Mouse (Mus musculus) hindbrain, embryonic 15.5 days (tissue): Measurements from ENCODE around the gene Nampt. TPM values are rescaled to one million over a fixed set of nuclear protein-coding genes. Genes with fewer than 3 reads are reported as not detected.

ENCODE experiments used
- ATAC-seq: fragments of 200-750 bp; cut with Nextera tagmentation; 2 replicates; pipeline ENCODE4 v1.8.0; 2017; ENCODE audit warnings: low read depth, moderate number of reproducible peaks, moderate TSS enrichment; ENCODE audit not compliant: low FRiP score
- H3K27ac ChIP-seq: fragments of 300-500 bp; sonication (generic); replicated peaks from 2 replicates; pipeline ENCODE4 v1.5.1; 2015; ENCODE audit warnings: mild to moderate bottlenecking, inconsistent platforms
- H3K27me3 ChIP-seq: fragments of 300-500 bp; sonication (generic); 2 replicates; pipeline ENCODE4 v1.6.1; 2015; ENCODE audit warnings: control low read depth, inconsistent platforms
- H3K36me3 ChIP-seq: fragments of 300-500 bp; sonication (generic); 2 replicates; pipeline ENCODE4 v1.6.1; 2015; ENCODE audit warnings: control low read depth, inconsistent platforms
- H3K4me1 ChIP-seq: fragments of 300-500 bp; sonication (generic); replicated peaks from 2 replicates; pipeline ENCODE4 v1.6.1; 2015; ENCODE audit warnings: control low read depth, inconsistent platforms
- H3K4me2 ChIP-seq: fragments of 300-500 bp; sonication (generic); 2 replicates; pipeline ENCODE4 v1.6.1; 2015; ENCODE audit warnings: moderate library complexity, mild to moderate bottlenecking, inconsistent platforms
- H3K4me3 ChIP-seq: fragments of 300-500 bp; sonication (generic); 2 replicates; pipeline ENCODE4 v1.5.1; 2015; ENCODE audit warnings: mild to moderate bottlenecking, inconsistent platforms
- H3K9ac ChIP-seq: fragments of 300-500 bp; sonication (generic); 2 replicates; pipeline ENCODE4 v1.6.1; 2015; ENCODE audit warnings: inconsistent platforms
- H3K9me3 ChIP-seq: fragments of 300-500 bp; sonication (generic); 2 replicates; pipeline ENCODE4 v1.6.1; 2016; ENCODE audit warnings: control low read depth, inconsistent platforms
- WGBS: fragments of 180-500 bp; shearing (Covaris S2); methylation state at CpG from one replicate; pipeline ENCODE4 v1.1.7; 2015; 5-methylcytosine and 5-hydroxymethylcytosine counted together
- polyA plus RNA-seq: library from polyadenylated mRNA; unstranded; fragments of >200 nt; fragmentation: Nextera tagmentation; extraction: Ambion mirVana; gene quantifications from 2 replicates; pipeline ENCODE4 v1.2.1, GENCODE M21; 2015

The Nampt gene
- polyA plus RNA-seq, 1 experiment from 2014 or later = 31.1 TPM

- Histone ChIP-seq H3K4me2 (no peak overlapping the region), H3K4me1 (no peaks in the 10 kb centered on the region), H3K9me3 (no peaks in the 10 kb centered on the region), H3K27ac (no peak overlapping the region), H3K4me3 (no peak overlapping the region), H3K27me3 (no peaks in the 10 kb centered on the region), H3K36me3 (peaks cover 20% of the 10 kb centered on the region), H3K9ac (no peak overlapping the region)
- ATAC-seq = no peak
- WGBS = 91% methylated on average over 5 of the region's 5 CpGs
Observed at GRCm38 (mm10) chr12:32853757-32854156, 34.4 kb downstream of the Nampt start.

- Histone ChIP-seq H3K9ac (no peak overlapping the region), H3K36me3 (peaks cover 14% of the 10 kb centered on the region), H3K4me3 (no peak overlapping the region), H3K27me3 (no peaks in the 10 kb centered on the region), H3K4me1 (no peaks in the 10 kb centered on the region), H3K27ac (no peak overlapping the region), H3K4me2 (no peak overlapping the region), H3K9me3 (no peaks in the 10 kb centered on the region)
- WGBS = 87% methylated on average over 6 of the region's 6 CpGs
- ATAC-seq = no peak
Observed at GRCm38 (mm10) chr12:32854866-32855265, 35.5 kb downstream of the Nampt start.

GRCm38 (mm10) chr12:32855398-32855797 is 36.1 kb downstream of the Nampt start:
- H3K9ac ChIP-seq = no peak overlapping the region
- H3K36me3 ChIP-seq = peaks cover 11% of the 10 kb centered on the region
- H3K4me1 ChIP-seq = no peaks in the 10 kb centered on the region
- ATAC-seq = no peak
- H3K27ac ChIP-seq = no peak overlapping the region
- no peak overlapping the region for H3K4me3 ChIP-seq
- H3K4me2 ChIP-seq = no peak overlapping the region
- no peaks in the 10 kb centered on the region for H3K27me3 ChIP-seq
- H3K9me3 ChIP-seq = no peaks in the 10 kb centered on the region
- WGBS = 90% methylated on average over 4 of the region's 4 CpGs

- H3K4me3 ChIP-seq = no peak overlapping the region
- no peaks in the 10 kb centered on the region for H3K27me3 ChIP-seq
- no peak for ATAC-seq
- H3K4me2 ChIP-seq = no peak overlapping the region
- no peaks in the 10 kb centered on the region for H3K4me1 ChIP-seq
- 91% methylated on average over 14 of the region's 14 CpGs for WGBS
- H3K36me3 ChIP-seq = peaks cover 6% of the 10 kb centered on the region
- H3K9ac ChIP-seq = no peak overlapping the region
- no peaks in the 10 kb centered on the region for H3K9me3 ChIP-seq
- no peak overlapping the region for H3K27ac ChIP-seq
Observed at GRCm38 (mm10) chr12:32856707-32857511, 37.6 kb downstream of the Nampt start.

GRCm38 (mm10) chr12:32858444-32858843 is 39.1 kb downstream of the Nampt start:
- Histone ChIP-seq H3K27me3 (no peaks in the 10 kb centered on the region), H3K4me1 (no peaks in the 10 kb centered on the region), H3K4me2 (no peak overlapping the region), H3K9ac (no peak overlapping the region), H3K36me3 (peaks cover 4% of the 10 kb centered on the region), H3K9me3 (no peaks in the 10 kb centered on the region), H3K27ac (no peak overlapping the region), H3K4me3 (no peak overlapping the region)
- 78% methylated on average over 1 of the region's 1 CpGs for WGBS
- no peak for ATAC-seq

- Histone ChIP-seq H3K4me3 (no peak overlapping the region), H3K9ac (no peak overlapping the region), H3K4me2 (no peak overlapping the region), H3K4me1 (no peaks in the 10 kb centered on the region), H3K36me3 (no peaks in the 10 kb centered on the region), H3K27ac (no peak overlapping the region), H3K27me3 (no peaks in the 10 kb centered on the region), H3K9me3 (no peaks in the 10 kb centered on the region)
- 93% methylated on average over 5 of the region's 5 CpGs for WGBS
- no peak for ATAC-seq
Observed at GRCm38 (mm10) chr12:32860820-32861219, 41.5 kb downstream of the Nampt start.

- no peak for ATAC-seq
- Histone ChIP-seq H3K36me3 (no peaks in the 10 kb centered on the region), H3K4me2 (no peak overlapping the region), H3K9ac (no peak overlapping the region), H3K9me3 (no peaks in the 10 kb centered on the region), H3K4me1 (no peaks in the 10 kb centered on the region), H3K4me3 (no peak overlapping the region), H3K27ac (no peak overlapping the region), H3K27me3 (no peaks in the 10 kb centered on the region)
- 82% methylated on average over 5 of the region's 5 CpGs for WGBS
Observed at GRCm38 (mm10) chr12:32870815-32871214, 51.5 kb downstream of the Nampt start.

- peaks cover 8% of the 10 kb centered on the region; the same call in 1 of the 2 replicates for H3K4me1 ChIP-seq
- H3K27me3 ChIP-seq = no peaks in the 10 kb centered on the region
- no peaks in the 10 kb centered on the region for H3K36me3 ChIP-seq
- H3K9me3 ChIP-seq = no peaks in the 10 kb centered on the region
- H3K4me3 ChIP-seq = no peak overlapping the region
- peak overlapping the region; percentile 38 for H3K27ac ChIP-seq
- no peak overlapping the region for H3K4me2 ChIP-seq
- no peak overlapping the region for H3K9ac ChIP-seq
- ATAC-seq = peak; percentile 52; the same call in 1 of the 2 replicates
- WGBS = 75% methylated on average over 9 of the region's 9 CpGs
Observed at GRCm38 (mm10) chr12:32877500-32877899, 58.2 kb downstream of the Nampt start.

- H3K36me3 ChIP-seq = no peaks in the 10 kb centered on the region
- 47% methylated on average over 11 of the region's 11 CpGs for WGBS
- H3K27ac ChIP-seq = peak overlapping the region; percentile 42
- H3K9me3 ChIP-seq = no peaks in the 10 kb centered on the region
- peak; percentile 91 for ATAC-seq
- no peak overlapping the region for H3K4me2 ChIP-seq
- H3K27me3 ChIP-seq = no peaks in the 10 kb centered on the region
- H3K4me3 ChIP-seq = no peak overlapping the region
- no peak overlapping the region for H3K9ac ChIP-seq
- H3K4me1 ChIP-seq = peaks cover 8% of the 10 kb centered on the region; the same call in 1 of the 2 replicates
Observed at GRCm38 (mm10) chr12:32877964-32878571, 58.7 kb downstream of the Nampt start.

- Histone ChIP-seq H3K4me1 (peaks cover 8% of the 10 kb centered on the region; the same call in 1 of the 2 replicates), H3K36me3 (no peaks in the 10 kb centered on the region), H3K4me2 (no peak overlapping the region), H3K27ac (no peak overlapping the region), H3K27me3 (no peaks in the 10 kb centered on the region), H3K4me3 (no peak overlapping the region), H3K9me3 (no peaks in the 10 kb centered on the region), H3K9ac (no peak overlapping the region)
- no peak for ATAC-seq
- 85% methylated on average over 3 of the region's 3 CpGs for WGBS
Observed at GRCm38 (mm10) chr12:32879371-32879770, 60.0 kb downstream of the Nampt start.

- H3K4me3 ChIP-seq = no peak overlapping the region
- no peak overlapping the region for H3K4me2 ChIP-seq
- WGBS = 78% methylated on average over 9 of the region's 9 CpGs
- H3K9me3 ChIP-seq = no peaks in the 10 kb centered on the region
- H3K9ac ChIP-seq = no peak overlapping the region
- H3K27me3 ChIP-seq = no peaks in the 10 kb centered on the region
- no peaks in the 10 kb centered on the region for H3K4me1 ChIP-seq
- no peak for ATAC-seq
- H3K27ac ChIP-seq = no peak overlapping the region
- H3K36me3 ChIP-seq = no peaks in the 10 kb centered on the region
Observed at GRCm38 (mm10) chr12:32884356-32884755, 65.0 kb downstream of the Nampt start.

- Histone ChIP-seq H3K27me3 (no peaks in the 10 kb centered on the region), H3K36me3 (no peaks in the 10 kb centered on the region), H3K4me3 (no peak overlapping the region), H3K27ac (no peak overlapping the region), H3K9ac (no peak overlapping the region), H3K4me2 (no peak overlapping the region), H3K4me1 (no peaks in the 10 kb centered on the region), H3K9me3 (no peaks in the 10 kb centered on the region)
- no peak for ATAC-seq
- 77% methylated on average over 2 of the region's 2 CpGs for WGBS
Observed at GRCm38 (mm10) chr12:32885041-32885440, 65.7 kb downstream of the Nampt start.
